Mouse (Mus musculus) yolk sac, embryonic 10.5 days (tissue): ENCODE measurements around the gene Aqp6.

Experiments used
- DNase-seq: peaks from one replicate; pipeline ENCODE4 v3.0.0-alpha.2; 2017; ENCODE audit warnings: low spot score

The Aqp6 gene

DNA sequence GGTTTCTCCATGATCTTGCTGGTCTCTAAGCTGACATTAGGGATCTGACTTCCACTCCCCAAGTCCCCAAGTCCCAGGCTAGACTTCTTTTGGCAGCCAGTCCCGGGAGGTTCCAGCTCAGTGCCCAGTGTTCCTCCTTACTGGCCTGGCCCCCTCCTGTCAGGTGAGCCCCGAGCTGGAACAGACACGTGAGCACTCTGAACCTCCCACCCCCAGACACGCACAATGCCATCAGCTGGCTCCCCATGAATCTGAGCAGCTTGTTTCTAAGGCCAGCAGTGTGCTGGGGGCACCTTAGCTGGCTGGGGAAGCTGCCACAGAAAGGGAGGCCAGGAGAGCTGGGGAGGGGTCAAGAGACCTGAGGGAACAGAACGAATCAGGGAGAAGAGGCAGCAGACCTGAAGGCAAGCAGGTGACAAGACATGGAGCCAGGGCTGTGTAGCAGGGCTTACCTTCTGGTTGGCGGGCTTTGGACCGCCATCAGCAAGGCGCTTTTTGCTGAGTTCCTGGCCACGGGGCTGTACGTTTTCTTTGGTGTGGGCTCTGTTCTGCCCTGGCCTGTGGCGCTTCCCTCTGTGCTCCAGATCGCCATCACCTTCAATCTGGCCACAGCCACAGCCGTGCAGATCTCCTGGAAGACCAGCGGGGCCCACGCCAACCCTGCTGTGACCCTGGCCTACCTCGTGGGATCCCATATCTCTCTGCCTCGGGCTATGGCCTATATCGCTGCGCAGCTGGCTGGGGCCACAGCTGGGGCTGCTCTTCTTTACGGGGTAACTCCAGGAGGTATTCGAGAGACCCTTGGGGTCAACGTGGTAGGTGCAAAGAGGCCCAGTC lies at the start of gene Aqp6:
Aqp6 (plus strand) TSS at position 415 of the 837 bp plus-strand sequence.
- DNase-seq = no peak

DNA sequence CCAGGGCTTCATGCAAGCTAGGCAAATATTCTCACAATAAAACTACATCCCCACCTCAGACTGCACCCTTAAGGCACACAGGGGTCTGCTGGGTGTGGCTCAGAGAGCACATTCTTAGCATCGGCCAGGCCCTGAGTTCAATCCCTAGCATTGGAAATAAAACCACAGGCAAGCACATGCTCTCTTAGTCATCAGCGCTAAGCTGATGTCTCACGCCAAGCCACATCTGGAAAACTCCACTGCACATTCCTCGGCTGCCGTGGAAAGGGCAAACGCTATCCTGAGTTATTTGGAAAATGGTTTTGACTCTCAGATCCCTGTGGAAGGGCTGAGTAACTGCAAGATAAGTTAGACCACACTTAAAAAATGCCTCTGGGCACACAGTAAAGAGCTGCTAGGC lies 47.4 kb upstream of the Aqp6 start:
- no peak for DNase-seq

DNA sequence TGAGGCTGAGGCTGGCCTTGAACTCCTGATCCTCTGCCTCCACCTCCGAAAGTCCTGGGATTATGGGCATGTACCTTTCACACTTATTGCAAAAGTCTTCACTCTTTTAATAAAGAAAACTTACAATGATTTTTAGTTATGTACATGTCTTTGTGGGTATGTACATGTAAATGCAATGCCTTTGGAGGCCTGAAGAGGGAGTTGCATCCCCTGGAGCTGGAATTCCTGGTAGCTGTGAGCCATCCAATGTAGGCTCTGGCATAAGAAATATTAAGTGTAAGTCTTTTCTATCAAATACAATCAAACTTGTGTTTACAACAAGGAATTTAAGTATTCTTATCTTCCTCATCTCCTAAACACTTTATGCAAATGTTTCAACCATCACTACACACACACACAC lies 42.3 kb upstream of the Aqp6 start:
- no peak for DNase-seq

DNA sequence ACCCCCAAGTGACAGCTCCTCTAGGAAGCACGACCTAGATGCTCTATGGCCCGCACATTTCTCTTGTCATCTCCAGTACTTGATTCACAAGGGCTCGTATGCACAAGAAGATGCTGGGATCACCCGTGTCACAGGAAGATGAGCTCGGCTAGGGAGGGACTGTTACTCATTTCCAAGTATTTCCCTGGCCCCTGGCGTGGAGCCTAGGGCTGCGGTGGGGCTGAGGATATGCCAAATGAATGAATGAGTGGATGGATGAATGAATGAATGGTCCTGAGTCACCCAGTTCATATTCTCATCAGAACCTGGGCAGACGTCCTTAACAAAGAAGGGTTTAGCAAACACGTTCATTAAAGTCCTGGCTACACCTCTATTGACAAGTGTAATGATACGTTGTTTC lies 41.0 kb upstream of the Aqp6 start:
- no peak for DNase-seq

DNA sequence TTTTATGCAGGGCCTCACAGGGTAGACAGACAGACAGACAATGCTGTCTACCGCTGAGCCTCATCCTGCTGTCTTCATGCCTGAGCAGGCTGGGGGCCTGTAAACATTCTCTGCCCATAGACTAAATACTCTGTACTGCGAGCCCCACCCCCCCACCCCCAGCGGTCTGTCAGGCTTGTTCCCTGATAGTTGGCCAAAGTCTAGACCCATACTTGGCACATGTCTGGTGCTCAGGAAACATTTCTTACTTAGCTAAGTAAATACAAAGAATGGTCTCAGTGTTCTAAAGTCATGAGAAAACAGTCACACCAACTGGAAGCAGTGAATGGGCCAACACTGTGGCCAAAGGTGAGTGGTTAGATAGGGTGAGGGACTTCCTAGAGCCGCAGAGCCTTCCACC lies 33.8 kb upstream of the Aqp6 start:
- peak; percentile 36 for DNase-seq

DNA sequence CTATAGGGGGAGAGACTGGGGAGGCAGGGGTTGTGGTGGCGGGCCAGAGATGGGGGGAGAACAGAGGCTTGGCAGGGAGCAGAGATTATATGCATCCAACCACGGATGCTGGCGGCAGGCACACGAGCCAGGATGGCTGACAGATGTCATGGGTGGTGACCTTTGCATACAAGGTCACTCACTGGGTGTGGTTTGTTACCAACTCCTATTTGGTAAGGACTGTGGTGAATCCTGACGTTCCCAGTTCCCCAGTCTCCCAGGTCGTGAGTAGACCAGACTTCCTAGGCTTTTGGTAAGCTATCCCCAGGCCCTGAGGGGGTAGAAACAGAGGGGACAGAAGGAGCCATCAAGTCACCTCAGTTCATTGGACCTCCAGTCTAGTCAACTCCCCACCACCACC lies 32.5 kb upstream of the Aqp6 start:
- no peak for DNase-seq

DNA sequence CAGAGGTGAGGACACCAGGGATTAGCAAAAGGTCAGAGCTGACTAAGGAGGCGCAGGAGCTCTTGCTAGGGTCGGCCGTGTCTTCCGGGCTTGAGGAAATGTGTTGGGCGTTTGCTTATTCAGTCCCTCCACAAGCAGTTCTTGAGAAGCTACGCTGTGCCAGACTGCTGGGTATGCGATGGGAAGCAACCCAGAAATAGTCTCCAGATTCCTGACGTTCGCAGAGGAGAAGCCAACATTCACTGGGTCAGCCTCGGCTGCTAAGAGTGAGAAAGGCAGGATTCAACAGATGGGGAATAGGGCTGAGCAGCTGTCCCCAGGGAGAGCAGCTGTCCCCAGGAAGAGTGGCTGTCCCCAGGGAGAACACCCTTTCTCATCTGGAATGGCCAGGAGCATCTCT lies 32.1 kb upstream of the Aqp6 start:
- DNase-seq = no peak

DNA sequence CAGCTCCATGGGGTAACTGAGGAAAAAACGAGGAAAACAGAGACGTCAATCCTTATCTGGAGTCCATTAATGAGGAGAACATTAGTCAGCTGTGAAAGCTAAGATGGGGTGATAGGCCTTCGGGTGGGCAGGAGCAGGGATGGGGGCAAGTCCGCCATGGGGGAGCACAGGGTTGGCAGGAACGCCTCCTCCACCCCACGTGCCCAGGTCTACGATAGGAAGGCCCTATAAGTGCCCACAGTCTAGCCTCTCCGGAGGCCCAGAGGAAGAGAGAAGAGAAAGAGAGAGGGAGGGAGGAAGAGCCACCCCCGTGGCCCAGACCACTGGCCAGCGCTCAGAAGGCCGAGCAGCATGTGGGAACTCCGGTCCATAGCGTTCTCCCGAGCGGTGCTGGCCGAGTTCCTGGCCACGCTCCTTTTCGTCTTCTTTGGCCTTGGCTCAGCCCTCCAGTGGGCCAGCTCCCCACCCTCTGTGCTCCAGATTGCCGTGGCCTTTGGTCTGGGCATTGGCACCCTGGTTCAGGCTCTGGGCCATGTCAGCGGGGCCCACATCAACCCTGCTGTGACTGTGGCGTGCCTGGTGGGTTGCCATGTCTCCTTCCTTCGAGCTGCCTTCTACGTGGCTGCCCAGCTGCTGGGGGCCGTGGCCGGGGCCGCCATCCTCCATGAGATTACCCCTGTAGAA lies 22.3 kb upstream of the Aqp6 start, which contains the start of gene Aqp2:
Aqp2 (plus strand) TSS at position 254 of the 684 bp plus-strand sequence.
- no peak for DNase-seq

DNA sequence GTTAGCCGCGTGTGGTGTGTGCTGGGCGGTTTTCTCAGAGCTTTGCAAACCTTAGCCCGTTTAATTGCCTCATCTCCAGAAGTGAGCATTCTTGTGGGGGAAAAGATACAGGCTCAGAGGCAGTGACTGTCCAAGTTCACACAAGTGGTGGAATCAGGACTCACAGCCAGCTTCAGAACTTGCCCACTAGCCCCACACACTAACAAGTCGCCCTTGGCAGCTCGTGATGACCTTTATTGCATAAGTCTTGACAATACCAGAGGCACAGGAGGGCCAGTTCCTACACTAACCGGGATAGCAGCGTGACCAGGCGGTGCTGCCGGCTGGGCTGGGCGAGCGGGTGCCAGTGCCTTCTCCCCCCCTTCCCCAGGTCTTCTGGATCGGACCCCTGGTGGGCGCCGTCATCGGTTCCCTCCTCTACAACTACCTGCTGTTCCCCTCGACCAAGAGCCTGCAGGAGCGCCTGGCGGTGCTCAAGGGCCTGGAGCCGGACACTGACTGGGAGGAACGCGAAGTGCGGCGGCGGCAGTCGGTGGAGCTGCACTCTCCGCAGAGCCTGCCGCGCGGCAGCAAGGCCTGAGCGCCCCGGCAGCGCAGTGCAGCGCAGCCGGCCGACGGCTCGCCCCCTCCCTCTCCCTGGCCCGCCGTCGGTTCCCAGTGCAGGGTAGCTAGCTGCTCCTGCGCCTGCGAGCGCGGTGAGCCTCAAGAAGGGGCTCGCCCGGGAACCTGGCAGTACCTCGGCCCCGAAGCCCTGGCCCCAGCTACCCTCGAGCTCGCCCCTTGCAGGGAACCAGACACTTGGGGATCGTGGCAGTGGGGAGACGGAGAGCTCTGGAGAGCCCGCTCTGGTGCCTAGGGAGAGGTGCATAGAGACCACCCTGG lies 17.5 kb upstream of the Aqp6 start:
- no peak for DNase-seq

DNA sequence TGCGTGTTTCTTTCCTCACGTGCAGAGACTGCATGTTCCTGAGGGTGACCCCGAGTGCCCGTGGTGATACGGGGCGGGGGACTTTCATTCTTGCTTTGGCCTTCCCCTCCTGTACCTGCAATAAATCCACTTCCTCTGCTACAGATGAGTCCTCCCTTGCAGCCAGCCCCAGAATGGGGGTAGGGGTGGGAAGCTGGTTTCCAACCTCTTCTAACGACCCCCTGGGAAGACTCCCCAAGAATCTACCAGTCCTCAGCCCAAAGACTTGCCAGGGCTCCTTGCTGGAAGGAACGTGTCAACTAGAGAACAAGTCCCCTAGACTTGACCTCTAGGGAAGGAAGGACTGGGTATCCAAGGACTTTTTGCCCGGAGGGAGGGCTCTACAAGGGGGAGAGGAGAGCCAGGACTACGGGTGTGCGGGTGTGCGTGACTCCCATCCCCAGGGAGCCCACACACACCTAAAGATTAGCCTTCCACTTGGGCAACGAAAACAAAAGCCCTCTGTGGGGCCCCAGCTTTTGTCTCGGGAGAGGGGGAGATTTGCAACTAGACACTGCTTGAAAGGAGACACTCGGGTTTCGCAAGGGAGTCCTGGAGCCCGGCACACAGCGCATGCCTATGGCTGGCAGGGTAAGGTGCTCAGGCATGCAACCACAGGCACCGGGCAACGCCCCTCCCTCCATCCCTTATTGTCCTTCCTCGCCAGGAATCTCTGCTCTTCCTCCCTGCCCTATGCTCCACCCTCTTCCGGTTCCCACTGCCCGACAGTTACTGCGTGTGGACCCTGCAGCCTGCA lies 16.6 kb upstream of the Aqp6 start:
- no peak for DNase-seq

DNA sequence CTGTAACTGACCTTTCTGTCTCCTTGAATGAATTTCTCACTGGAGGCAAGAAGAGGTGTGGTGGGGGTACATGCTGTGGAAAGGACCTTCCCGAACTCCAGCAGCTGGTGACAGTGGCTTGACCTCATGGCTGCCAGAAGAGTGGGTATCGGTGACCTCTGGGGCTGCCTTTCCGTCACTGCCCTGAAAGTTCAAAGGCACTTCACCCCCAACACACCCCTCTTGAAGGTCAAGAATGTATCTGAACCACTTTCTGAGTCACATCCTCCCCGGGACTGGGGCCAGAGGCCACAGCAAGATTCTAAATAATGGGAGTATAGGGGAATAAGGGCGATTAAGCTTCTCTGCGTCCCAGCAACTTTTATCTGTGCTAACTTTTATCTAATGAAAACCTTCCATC lies 15.5 kb upstream of the Aqp6 start:
- DNase-seq = no peak

DNA sequence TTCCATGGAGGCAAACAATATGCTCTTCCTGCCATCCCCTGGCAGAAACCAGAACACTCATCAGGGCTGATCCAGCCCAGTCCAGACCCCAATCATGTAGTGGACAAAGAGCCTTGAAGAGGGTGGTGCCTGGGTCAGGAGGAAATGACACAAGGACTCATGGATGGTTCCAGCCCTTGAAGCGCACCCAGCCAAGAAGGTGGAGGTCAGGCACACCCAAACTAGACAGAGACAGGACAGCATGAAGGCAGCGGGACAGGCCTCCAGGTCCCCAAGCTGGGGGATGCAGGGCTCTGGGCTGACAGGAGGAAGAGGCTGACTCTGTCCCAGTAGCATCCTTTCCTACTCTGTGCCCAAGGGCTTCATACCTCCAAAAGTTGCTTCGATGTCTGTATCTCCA lies 14.7 kb upstream of the Aqp6 start:
- DNase-seq = no peak

DNA sequence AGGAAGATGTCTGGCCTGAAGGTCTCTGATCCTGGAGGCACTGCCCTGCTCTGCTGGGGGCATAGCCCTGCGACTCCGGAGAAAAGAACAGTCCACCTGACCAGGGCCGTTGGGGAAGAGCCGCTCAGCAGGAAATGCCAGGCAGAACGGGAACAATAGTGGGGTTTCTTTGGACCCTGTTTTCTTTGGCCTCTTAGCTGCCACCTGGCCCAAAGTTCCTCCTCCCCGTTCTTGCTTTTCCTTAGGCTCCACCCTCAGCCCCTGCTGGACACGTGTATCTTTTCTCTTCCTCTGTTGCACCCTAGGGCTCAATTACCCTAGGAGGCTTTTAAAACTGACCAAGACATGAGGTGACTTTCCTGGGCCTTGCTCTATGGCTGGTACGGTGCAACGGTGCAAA lies 12.0 kb upstream of the Aqp6 start:
- no peak for DNase-seq

DNA sequence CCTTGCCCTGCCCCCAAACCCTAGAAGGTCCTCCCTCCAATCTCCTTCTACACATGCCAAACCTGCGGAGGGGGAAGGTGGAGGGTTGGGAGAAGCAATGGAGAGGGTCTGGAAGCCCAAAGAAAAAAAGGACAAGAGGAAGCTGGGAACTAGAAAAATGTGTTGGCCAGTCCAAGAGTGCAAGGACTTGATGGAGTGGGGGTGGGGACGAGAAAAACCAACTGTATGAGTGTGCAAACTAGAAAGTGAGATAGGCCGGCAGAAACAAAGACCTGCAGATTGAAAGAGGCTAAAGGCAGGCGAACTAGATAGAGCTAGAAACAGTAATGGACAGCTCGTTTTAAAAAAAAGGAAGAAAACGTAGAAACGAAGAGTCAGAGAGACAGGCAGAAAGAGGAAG lies 11.5 kb upstream of the Aqp6 start:
- no peak for DNase-seq

DNA sequence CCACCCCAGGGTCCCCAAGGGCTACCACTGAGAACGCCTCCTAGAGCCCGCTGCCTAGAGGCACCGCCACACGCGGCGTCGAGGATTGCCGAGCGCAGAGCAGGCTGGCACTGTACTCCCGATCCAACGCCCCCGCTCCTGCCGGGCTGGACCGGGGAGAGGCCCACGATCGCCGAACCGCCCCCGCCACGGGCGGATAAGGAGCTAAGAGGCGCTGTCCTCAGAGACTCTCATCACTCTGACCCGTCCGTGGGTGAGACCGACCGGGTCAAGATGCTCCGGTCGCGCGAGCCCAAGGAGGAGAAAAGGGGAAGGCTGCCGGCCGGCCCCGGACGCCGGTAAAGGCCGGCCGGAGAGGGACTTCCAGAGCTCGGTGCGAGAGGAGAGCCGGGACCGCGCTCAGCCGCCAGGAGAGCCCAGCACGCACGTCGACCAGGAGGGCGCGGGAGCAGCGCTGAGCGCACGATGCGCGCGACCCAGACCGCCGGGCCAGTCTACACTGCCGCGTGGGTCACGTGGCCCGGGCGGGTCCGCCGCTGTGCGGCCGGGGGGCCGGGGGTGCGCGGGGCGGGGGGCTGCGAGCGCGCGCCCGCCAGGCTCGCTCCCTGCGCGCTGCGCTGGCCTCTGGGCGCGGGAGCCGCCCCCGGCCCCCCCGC lies 10.6 kb upstream of the Aqp6 start, which contains the start of gene Aqp5:
Aqp5 (plus strand) TSS at position 354 of the 656 bp plus-strand sequence.
- DNase-seq = no peak

DNA sequence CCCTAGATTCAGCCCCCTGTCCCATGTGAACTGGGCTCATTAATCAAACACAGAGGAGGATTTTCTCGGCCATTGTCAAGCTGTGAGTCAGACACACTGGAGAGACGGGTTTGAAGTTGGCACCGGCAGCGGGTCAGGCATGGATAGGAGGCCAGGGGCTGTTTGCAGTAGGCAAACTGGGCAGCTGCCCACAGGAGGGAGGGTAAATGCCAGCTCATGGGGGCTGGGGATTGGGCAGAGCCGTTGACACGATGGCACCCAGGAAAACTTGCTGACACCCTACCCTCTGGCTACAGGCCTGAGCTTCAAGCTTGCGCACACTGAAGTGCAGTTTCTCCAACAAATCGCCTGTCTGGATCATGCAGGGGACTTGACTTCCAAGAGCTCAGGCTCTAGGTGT lies 9.0 kb upstream of the Aqp6 start:
- no peak for DNase-seq

DNA sequence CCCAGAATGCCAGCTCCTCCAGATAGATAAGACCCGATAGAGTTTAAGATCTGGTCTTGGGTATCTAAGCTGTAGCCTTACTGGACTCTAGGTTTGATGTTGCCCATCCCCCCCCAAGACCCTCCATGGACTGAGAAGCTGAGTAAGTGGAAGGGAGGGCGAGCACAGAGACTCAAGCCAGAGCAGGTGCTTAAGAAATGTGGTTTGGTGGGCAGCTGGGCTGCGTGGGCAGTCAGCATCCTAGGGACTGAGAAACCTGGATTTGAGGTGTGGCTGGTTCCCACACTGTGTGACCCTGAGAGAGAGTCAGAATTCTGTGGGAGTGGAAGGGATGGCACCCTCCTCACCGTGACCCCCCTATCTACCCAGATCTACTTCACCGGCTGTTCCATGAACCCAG lies 8.3 kb upstream of the Aqp6 start:
- no peak for DNase-seq

DNA sequence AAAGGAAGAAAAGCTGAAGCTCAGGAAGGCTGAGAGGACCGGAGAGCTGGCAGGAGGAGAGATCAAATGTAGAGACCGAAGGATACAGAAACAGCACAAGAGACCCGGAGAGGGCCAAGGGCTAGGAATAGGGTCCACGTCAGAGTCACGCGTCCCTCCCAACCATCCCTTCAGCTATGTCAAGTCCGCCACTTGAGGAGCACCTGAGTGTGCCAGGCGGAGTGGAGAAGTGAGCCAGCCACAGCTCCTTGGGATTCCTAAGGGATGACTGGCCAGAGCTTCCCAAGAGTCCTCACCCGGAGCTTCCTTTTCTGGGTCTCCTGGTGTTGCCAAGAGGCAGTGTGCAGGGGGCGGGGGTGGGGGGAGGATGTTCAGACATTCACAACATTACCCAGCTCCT lies 6.2 kb upstream of the Aqp6 start:
- DNase-seq = no peak

DNA sequence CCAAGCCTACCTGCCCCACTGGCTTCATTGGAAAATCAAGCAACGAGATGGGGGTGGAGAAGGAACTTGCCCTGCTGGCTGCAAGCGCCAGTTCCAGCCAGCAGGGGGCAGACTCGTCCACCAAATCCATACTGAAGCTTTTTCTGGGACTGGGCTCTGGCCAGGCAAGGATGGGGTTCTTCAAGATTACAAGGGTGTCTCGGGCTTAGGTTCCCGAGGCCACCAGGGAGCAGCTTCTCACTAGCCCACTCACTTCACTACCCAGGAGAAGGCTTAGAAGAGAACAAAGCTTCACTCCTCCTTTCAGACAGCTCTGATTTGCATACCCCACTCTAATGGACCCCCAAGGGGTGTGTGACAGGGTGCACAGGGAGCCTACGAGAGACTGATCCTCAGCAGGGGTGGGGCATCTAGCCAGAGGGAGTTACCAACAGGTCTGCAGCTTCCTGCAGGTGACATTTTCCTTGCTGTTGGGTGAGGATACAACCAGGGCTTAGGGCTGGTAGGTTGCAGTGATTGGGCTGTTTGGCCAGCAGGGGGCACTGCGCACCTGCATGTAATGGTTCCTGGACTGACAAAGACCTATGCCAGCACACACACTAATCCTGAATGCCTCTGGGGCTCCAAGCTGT lies 5.0 kb upstream of the Aqp6 start:
- peak; percentile 75 for DNase-seq

DNA sequence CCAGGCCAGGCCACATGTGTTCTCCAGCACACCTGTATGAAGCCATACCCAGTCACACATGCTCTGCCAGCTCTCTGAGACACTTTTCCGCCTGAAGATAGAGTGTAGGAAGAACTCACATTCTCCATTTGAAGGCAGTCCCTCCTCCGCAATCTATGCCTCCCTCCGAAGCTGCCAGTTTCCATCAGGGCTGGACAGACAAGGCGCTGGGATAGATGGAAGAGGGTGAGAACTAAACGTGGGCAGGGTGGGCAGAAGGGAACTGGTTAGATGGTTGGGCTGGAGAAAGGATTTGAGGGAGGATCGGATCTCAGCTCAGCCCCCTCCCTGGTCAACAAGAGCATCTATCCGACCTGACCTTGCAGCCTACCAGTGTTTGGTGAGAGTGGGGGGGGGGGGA lies 4.4 kb upstream of the Aqp6 start:
- no peak for DNase-seq

DNA sequence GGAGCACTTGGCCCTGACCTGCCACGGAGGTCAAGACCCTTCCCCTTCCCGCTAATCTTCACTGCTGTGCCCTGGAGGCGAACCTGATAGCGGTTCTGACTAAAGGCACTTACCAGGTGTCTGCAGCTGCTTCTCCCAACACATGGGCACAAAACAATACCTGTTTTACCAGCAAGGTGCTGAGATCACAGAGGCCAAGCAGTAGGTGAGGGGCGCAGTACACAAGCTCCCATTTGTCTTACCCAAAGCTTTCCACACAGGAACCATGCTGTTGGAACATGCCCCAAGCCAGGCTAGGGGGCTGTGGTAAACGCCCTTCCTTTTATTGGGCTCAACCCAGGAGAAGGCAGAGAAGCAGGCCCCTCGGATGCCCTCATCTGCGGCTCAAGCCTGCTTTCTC lies 3.6 kb upstream of the Aqp6 start:
- no peak for DNase-seq
